Mouse (Mus musculus) kidney, adult 2 months (tissue): ENCODE data around the gene Spns1.

Source experiments
- CTCF ChIP-seq: fragments of 200-500 bp; conservative IDR thresholded peaks from 2 replicates; pipeline ENCODE4 v1.5.1; 2011; ENCODE audit warnings: low read depth, mild to moderate bottlenecking, control low read depth, low read length, moderate library complexity, mixed read lengths; ENCODE audit not compliant: insufficient read depth, insufficient read length
- POLR2A ChIP-seq: fragments of 200-500 bp; IDR thresholded peaks from one replicate; pipeline ENCODE4 v1.6.1; 2011; ENCODE audit warnings: low read depth, low read length, control low read depth

- no peak for TF ChIP-seq CTCF
- TF ChIP-seq POLR2A, result no peak
Measured at GRCm38 (mm10) chr7:126363038-126363437, 14.2 kb downstream of the Spns1 start.
